Mouse (Mus musculus) limb, embryonic 11.5 days (tissue): ENCODE results near the gene Gm17087. TPM values are rescaled to one million over a fixed set of nuclear protein-coding genes. Genes with fewer than 3 reads are reported as not detected.

ENCODE experiments used
- ATAC-seq: fragments of 200-750 bp; cut with Nextera tagmentation; 2 replicates; pipeline ENCODE4 v1.8.0; 2017; ENCODE audit warnings: low read depth; ENCODE audit not compliant: insufficient number of reproducible peaks, low FRiP score, low TSS enrichment
- DNase-seq: peaks from one replicate; pipeline ENCODE4 v3.0.0-alpha.2; 2015; ENCODE audit warnings: low spot score
- H3K27ac ChIP-seq: fragments of 300-500 bp; sonication (generic); replicated peaks from 2 replicates; pipeline ENCODE4 v1.5.1; 2014; ENCODE audit warnings: low read depth, mild to moderate bottlenecking, low read length
- H3K27me3 ChIP-seq: fragments of 300-500 bp; sonication (generic); 2 replicates; pipeline ENCODE4 v1.6.1; 2014; ENCODE audit warnings: mild to moderate bottlenecking, low read length, mixed read lengths; ENCODE audit not compliant: control insufficient read depth, insufficient read depth
- H3K36me3 ChIP-seq: fragments of 300-500 bp; sonication (generic); 2 replicates; pipeline ENCODE4 v1.6.1; 2014; ENCODE audit warnings: mild to moderate bottlenecking, low read length, moderate library complexity, mixed read lengths; ENCODE audit not compliant: control insufficient read depth, insufficient read depth
- H3K4me1 ChIP-seq: fragments of 300-500 bp; sonication (generic); 2 replicates; pipeline ENCODE4 v1.6.1; 2014; ENCODE audit warnings: low read length, mixed read lengths; ENCODE audit not compliant: control insufficient read depth, insufficient read depth
- H3K4me2 ChIP-seq: fragments of 300-500 bp; sonication (generic); 2 replicates; pipeline ENCODE4 v1.6.1; 2014; ENCODE audit warnings: low read depth, mild to moderate bottlenecking, moderate library complexity; ENCODE audit not compliant: severe bottlenecking
- H3K4me3 ChIP-seq: fragments of 300-500 bp; sonication (generic); 2 replicates; pipeline ENCODE4 v1.5.1; 2014; ENCODE audit warnings: low read depth, low read length
- H3K9ac ChIP-seq: fragments of 300-500 bp; sonication (generic); 2 replicates; pipeline ENCODE4 v1.6.1; 2014; ENCODE audit warnings: mild to moderate bottlenecking, low read length
- H3K9me3 ChIP-seq: fragments of 300-500 bp; sonication (generic); 2 replicates; pipeline ENCODE4 v1.6.1; 2016; ENCODE audit warnings: low read length; ENCODE audit not compliant: control insufficient read depth
- WGBS: fragments of 180-500 bp; shearing (Covaris S2); extraction: QIAGEN DNeasy Blood & Tissue Kit; methylation state at CpG from one replicate; pipeline ENCODE4 v1.1.7; 2014; 5-methylcytosine and 5-hydroxymethylcytosine counted together
- polyA plus RNA-seq: library from polyadenylated mRNA; unstranded; fragments of >200 nt; fragmentation: Nextera tagmentation; extraction: Ambion mirVana; gene quantifications from 2 replicates; pipeline ENCODE4 v1.2.1, GENCODE M21; 2014

The Gm17087 gene
- polyA plus RNA-seq, 1 experiment from 2014 or later, result not detected

DNA sequence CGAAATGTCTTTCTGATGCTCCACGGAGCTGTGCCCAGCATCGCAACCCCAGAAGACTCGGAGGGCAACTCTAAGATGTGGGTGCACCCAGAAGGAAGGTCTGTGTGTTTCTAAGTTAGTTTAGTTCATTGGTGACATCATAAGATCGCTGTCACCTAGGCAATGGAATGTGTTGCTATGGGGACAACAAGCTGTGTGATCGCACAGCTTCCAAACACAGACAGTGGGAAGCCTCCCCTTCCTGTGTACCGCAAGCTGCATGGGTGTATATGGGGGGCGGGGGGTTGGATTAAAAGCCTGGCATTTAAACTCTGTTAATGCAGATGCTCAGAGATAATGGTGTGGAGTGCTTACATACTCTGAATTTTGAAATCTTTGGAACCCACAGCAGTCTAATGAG lies 14.8 kb upstream of the Gm17087 start:
- Histone ChIP-seq H3K27me3 (no peaks in the 10 kb centered on the region), H3K27ac (no peak overlapping the region), H3K36me3 (no peaks in the 10 kb centered on the region), H3K4me2 (no peak overlapping the region), H3K4me1 (no peaks in the 10 kb centered on the region), H3K9me3 (no peaks in the 10 kb centered on the region), H3K4me3 (no peak overlapping the region), H3K9ac (no peak overlapping the region)
- ATAC-seq (no peak), DNase-seq (no peak)
- WGBS, result 82% methylated on average over 8 of the region's 8 CpGs

DNA sequence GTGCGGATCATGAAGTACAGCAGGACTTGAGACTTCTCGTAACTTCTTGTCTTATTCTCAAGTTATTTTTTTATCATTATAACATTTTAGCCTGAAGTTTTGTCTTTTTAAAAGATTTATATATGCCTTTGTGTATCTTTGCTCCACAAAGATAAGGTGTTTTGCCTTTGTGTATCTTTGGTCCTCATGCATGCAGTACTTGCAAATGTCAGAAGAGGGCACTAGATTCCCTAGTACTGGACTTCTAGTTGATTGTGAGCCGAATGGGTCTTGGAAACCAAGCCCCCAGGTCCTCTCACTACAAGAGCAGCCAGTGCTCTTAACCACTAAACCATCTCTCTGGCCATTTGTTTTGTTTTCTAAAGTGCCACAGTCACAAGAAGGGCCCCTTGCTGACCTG lies 13.6 kb upstream of the Gm17087 start:
- no peaks in the 10 kb centered on the region for H3K36me3 ChIP-seq
- ATAC-seq, result no peak
- H3K27ac ChIP-seq, result no peak overlapping the region
- H3K9ac ChIP-seq, result no peak overlapping the region
- no peaks in the 10 kb centered on the region for H3K9me3 ChIP-seq
- H3K4me2 ChIP-seq, result no peak overlapping the region
- peak; percentile 38 for DNase-seq
- WGBS, result 65% methylated on average over 3 of the region's 3 CpGs
- H3K27me3 ChIP-seq, result no peaks in the 10 kb centered on the region
- H3K4me1 ChIP-seq, result no peaks in the 10 kb centered on the region
- no peak overlapping the region for H3K4me3 ChIP-seq

DNA sequence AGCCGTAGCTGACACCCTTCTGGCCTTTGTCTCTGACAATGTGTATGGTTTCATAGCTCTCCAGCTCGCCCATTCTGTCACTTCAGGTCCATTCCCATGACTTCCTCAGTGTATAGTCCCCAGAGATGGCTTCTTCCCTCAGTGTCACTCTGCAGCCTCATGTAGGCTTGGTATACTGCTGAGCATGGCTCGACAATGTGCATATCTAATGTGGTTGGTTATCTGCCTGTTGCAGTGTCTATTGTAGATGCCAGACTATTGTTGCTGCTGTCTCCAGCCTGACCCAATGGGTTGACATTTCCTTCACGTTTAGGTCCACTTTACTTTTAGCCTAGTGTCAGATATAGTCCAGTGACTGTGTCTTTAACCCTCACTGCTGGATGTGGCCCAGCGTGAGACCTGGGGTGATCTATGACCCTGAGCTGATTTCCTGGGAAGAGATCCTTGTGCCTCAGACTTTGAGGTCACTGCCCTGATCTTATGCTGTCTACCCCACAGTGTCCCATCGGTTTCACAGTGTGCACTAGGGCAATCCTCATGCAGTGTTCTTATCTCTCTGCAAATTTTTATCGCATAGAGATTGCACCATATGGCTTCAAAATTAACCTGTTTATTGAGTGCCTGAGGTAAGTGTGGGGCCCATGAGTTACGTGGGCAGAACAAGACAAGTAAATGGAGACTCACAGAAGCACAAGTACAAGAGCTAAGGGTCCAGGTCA lies 7.0 kb upstream of the Gm17087 start:
- Histone ChIP-seq H3K27ac (no peak overlapping the region), H3K4me3 (no peak overlapping the region), H3K4me2 (no peak overlapping the region), H3K9ac (no peak overlapping the region), H3K36me3 (no peaks in the 10 kb centered on the region), H3K4me1 (no peaks in the 10 kb centered on the region), H3K9me3 (no peaks in the 10 kb centered on the region), H3K27me3 (no peaks in the 10 kb centered on the region)
- WGBS, result 83% methylated on average over 8 of the region's 8 CpGs
- no peak for DNase-seq
- ATAC-seq, result no peak

DNA sequence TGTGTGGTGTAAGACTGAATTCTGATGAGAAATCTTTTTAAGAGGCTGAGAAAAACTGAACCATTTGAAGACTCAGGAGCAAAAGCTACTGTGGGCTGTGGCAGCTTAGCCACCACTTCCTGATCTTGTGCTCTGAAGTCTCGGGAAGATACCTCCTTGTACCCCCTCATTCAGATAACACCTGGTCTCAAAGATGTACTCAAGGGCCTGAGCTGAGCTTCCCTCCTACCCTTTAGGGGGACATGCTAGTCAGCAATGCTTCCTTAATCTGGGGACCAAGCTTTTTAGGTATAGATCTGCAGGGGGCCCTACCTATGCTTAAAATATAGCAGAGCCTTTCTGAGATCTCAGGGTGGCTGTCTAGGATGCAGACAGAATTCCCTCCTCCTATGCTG lies 3.9 kb downstream of the Gm17087 start:
- ATAC-seq, result no peak
- Histone ChIP-seq H3K36me3 (no peaks in the 10 kb centered on the region), H3K27me3 (no peaks in the 10 kb centered on the region), H3K4me3 (no peak overlapping the region), H3K9me3 (no peaks in the 10 kb centered on the region), H3K9ac (no peak overlapping the region), H3K4me2 (no peak overlapping the region), H3K27ac (no peak overlapping the region), H3K4me1 (no peaks in the 10 kb centered on the region)
- DNase-seq, result no peak
- WGBS, result 75% methylated on average over 1 of the region's 1 CpGs

DNA sequence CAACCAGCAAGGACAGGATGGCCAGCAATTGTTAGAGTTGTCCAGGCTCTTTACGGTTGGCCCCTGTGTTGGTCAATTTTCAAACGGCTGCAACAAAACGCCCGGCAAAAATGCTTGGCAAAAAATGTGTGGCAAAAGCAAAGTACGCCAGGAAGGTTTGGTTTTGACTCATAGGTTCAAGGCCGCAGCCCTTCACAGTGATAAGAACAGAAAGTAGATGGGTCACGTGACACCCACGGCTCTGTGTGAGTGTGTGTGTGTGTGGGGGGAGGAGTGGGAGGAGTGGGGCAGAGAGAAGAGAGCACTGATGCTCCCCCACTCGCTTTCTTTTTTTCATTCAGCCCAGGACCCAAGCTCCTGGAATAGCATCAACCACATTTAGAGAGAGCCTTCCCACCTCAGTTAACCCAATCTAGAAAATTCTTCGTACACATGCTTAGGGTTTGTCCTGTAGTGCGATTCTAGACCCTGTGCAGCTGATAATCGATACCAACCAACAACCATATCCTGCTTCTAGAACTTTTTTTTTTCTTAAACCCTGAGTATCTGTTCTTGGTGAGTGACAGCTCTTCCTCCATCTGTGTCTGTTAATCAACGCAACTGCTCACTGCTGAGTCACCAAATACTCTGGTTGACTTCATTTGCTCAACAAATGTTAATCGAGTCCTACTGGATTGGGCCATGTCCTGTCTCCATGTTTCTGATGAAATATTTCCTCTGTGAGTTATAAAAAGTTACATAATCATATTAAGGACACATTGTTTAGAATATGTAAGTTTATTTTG lies 4.5 kb downstream of the Gm17087 start:
- 87% methylated on average over 14 of the region's 14 CpGs for WGBS
- no peaks in the 10 kb centered on the region for H3K4me1 ChIP-seq
- H3K27ac ChIP-seq, result no peak overlapping the region
- H3K36me3 ChIP-seq, result no peaks in the 10 kb centered on the region
- no peak overlapping the region for H3K9ac ChIP-seq
- H3K9me3 ChIP-seq, result no peaks in the 10 kb centered on the region
- no peaks in the 10 kb centered on the region for H3K27me3 ChIP-seq
- no peak overlapping the region for H3K4me2 ChIP-seq
- DNase-seq, result no peak
- no peak overlapping the region for H3K4me3 ChIP-seq
- no peak for ATAC-seq

DNA sequence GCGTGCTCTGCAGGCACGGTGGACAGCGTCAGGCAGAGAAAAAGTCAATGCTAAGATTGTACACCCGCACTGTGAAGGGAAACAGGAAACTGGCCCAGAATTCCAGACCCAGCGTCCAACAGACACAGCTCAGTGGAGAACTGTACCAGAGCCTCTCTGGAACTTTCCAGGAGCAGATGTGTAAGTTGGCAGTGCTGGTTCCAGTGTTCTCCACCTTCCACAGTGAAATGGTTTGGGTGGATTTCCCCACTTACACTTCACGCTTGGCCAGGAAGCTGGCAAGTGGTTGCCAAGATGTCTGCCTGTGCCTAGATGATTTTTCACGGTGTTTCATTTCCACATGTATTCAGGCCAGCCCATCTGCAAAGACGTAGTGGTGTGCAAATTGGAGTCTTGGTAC lies 8.8 kb downstream of the Gm17087 start:
- ATAC-seq, result no peak
- no peak overlapping the region for H3K9ac ChIP-seq
- H3K36me3 ChIP-seq, result no peaks in the 10 kb centered on the region
- no peaks in the 10 kb centered on the region for H3K27me3 ChIP-seq
- H3K4me2 ChIP-seq, result no peak overlapping the region
- H3K4me3 ChIP-seq, result no peak overlapping the region
- no peaks in the 10 kb centered on the region for H3K4me1 ChIP-seq
- no peaks in the 10 kb centered on the region for H3K9me3 ChIP-seq
- DNase-seq, result no peak
- H3K27ac ChIP-seq, result no peak overlapping the region
- 92% methylated on average over 8 of the region's 8 CpGs for WGBS

DNA sequence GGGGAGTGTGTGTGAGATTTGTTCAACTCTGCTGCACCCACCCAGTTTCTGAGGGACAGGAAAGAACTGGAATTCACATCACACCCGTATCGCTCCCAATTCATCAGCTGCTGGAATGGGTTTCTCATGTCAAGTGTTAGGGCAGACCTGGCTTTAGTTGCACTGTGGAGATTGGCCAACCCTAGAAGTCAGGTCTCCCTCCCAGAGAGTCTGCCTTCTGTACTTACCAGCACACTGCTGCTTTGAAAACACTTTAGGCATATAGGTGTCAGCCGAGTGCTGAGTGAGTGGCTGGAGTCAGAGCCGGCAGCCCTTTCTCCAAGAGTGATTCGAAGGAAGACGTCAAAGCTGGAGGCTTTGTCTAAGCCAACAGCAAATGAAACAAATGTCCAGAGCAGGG lies 10.5 kb downstream of the Gm17087 start:
- no peaks in the 10 kb centered on the region for H3K9me3 ChIP-seq
- 84% methylated on average over 6 of the region's 6 CpGs for WGBS
- ATAC-seq (no peak), DNase-seq (no peak)
- H3K9ac ChIP-seq, result no peak overlapping the region
- H3K4me3 ChIP-seq, result no peak overlapping the region
- no peaks in the 10 kb centered on the region for H3K36me3 ChIP-seq
- no peaks in the 10 kb centered on the region for H3K4me1 ChIP-seq
- H3K4me2 ChIP-seq, result no peak overlapping the region
- no peak overlapping the region for H3K27ac ChIP-seq
- H3K27me3 ChIP-seq, result no peaks in the 10 kb centered on the region

DNA sequence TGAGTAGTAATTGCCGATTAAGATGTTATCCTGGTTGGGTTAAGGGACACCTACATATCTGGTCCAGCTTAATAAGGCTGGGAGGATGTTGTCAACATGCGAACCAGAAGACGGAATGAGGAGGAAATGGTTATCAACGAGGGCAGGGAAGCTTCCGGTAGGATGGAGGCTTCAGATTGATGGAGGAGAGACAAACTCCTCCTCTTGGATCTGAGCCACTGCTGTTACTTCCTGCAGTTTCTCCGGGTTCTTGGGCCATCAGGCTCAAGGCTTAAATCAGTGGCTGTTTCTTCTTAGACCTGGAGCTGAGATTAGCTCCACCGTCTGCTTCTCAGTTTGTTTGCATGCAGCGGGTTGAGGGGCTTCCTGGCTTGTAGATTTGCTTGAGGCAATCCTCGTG lies 11.0 kb downstream of the Gm17087 start:
- H3K9ac ChIP-seq, result no peak overlapping the region
- no peaks in the 10 kb centered on the region for H3K36me3 ChIP-seq
- DNase-seq, result no peak
- ATAC-seq, result no peak
- H3K4me3 ChIP-seq, result no peak overlapping the region
- no peaks in the 10 kb centered on the region for H3K9me3 ChIP-seq
- no peaks in the 10 kb centered on the region for H3K4me1 ChIP-seq
- no peaks in the 10 kb centered on the region for H3K27me3 ChIP-seq
- WGBS, result 83% methylated on average over 9 of the region's 9 CpGs
- H3K27ac ChIP-seq, result no peak overlapping the region
- H3K4me2 ChIP-seq, result no peak overlapping the region
